Mouse (Mus musculus) monocyte, adult 2 months (primary cell): Measurements from ENCODE around the gene Ankrd55.

Experiments used
- DNase-seq, 2 experiments: peaks; one replicate each; pipeline ENCODE4 v3.0.0; 2022; ENCODE audit warnings: low spot score in 2 of 2, low read depth in 1 of 2

The Ankrd55 gene

GRCm38 (mm10) chr13:112342971-112343627 lies 54.8 kb downstream of the Ankrd55 start:
- DNase-seq: no peak

- DNase-seq: no peak
Measured at GRCm38 (mm10) chr13:112343628-112344009, 55.4 kb downstream of the Ankrd55 start.

DNA sequence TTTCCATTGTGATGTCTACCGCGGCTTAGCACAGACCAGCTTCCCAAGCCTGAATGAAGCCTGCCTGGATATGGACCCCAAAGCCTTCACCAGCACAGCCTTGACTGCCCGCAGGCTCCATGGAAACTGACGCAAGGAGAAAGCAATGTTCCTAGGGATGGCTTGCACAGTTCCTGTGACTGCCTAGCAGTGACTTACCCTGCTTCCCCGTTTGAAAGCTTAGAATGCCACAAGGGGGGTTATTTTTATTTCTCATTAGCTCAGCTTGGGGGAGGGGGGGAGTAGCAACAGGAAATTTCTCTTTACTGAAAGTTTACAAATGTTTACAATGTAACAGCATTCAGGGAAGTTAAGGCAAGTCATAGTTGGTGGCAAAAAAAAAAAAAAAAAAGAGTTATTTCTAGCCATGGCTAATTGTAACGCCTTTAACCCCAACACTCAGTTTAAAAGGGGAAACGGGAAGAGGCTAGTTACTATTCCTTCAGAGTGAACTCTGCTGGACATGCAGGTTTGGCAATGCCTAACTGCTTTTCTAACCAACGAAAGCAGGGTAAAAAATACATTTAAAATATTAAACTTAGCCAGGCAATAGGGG lies 56.1 kb downstream of the Ankrd55 start:
- DNase-seq: no peak

GRCm38 (mm10) chr13:112345542-112345941 lies 57.3 kb downstream of the Ankrd55 start:
- no peak for DNase-seq

GRCm38 (mm10) chr13:112346031-112346430 lies 57.8 kb downstream of the Ankrd55 start:
- no peak for DNase-seq

DNA sequence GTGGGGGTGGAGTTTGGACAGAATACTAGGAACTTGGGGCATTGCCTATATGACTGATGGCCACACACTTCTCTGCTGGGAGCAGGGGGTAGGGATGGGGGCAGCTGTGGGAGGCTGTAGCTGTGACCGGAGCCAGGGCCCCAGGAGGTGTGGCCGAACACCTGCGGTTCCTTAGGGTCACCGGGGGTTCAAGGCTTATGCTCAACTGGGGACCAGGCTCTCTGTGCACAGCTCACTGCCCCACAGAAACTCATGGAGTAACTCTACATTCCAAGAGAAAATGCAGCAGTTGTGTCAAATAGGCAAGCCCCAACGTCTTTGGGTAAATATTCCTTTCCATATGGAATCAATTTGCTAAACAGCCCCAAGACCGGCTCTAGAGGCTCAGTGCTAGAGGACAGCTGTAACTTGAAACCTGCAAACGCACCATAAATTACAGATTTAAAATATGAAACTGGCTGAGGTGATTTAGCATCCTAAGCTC lies 58.5 kb downstream of the Ankrd55 start:
- DNase-seq: no peak

GRCm38 (mm10) chr13:112348250-112348649 lies 60.0 kb downstream of the Ankrd55 start:
- DNase-seq: no peak

GRCm38 (mm10) chr13:112348896-112349484 lies 60.7 kb downstream of the Ankrd55 start:
- DNase-seq: no peak

DNA sequence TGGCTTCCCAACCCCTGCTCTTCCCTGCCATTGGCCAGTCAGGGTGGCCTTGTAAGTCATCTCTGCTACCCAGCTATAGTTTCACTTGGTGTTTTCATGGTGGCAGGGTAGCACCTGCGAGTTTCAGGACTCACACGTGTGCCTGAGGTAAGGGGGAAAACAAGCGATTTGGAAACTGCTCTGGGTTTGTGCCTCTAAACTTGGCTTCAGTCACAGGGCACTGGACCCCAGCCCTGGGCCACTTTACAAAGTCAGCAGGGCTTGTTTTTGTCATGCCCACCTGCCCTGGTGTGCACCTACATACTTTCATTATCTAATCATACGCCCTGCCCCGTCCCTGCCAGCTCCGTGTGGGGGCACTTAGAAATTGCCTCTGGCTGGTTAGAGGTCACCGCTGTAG lies 61.2 kb downstream of the Ankrd55 start:
- DNase-seq: no peak

DNA sequence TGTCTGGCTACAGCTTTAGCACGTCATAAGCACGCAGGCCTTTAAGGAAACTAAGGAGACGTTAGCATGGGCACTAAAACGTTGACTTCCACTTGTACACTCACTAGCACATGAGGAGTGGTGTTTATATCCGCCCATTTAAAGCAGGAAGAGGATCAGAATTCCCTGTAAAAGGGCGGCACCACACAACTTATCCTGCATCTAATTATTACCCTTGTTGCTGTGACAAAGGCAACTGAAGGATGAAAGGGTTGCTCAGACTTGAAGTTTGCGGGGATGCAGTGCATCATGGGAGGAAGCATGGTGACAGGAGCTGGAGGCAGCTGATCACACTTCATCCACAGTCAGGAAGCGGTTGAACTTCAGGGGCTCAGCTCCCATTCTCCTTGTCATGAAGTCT lies 63.7 kb downstream of the Ankrd55 start:
- DNase-seq: no peak

- no peak for DNase-seq
Measured at GRCm38 (mm10) chr13:112354109-112354867, 66.0 kb downstream of the Ankrd55 start.

GRCm38 (mm10) chr13:112354958-112355357 lies 66.7 kb downstream of the Ankrd55 start:
- DNase-seq: no peak

GRCm38 (mm10) chr13:112355794-112356486 lies 67.7 kb downstream of the Ankrd55 start:
- DNase-seq: no peak

- DNase-seq: peak in 1 of 2 experiments; percentile 19
Measured at GRCm38 (mm10) chr13:112361575-112361974, 73.3 kb downstream of the Ankrd55 start.

DNA sequence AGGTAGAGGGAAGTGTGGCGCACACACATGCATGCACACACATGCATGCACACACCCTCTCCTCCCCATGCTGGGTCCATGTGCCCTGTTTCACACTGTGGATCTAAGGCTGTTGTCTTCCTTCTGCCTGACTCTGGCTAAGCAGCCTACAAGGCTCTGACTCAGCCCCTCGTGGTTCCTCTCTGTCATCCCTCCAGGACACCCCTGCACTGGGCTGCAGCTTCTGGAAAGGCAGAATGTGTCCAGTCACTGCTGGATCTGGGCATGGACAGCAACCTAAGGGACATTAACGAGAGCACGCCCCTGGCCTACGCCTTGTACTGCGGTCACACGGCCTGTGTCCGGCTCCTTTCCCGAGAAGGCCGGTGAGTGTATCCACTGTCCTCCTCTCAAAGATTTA lies 75.0 kb downstream of the Ankrd55 start:
- DNase-seq: peak in 1 of 2 experiments; percentile 26

DNA sequence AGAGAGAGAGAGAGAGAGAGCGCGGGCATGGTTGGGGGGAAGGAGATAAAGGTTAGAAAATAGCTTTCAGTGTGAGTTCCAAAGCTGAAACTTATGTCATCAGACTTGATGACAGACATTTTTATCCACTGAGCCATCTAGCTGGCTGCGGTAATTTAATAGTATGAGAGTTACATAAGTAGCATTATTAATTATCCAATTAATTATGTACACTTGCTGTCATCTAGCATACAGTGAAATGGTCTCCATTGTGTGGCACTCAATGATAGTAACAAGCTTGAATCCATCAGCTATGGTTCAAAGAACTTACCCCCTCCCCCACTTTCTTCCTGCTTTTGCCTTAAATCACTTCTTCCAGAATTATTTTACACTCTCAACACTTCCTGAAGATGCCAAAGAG lies 75.5 kb downstream of the Ankrd55 start:
- no peak for DNase-seq

GRCm38 (mm10) chr13:112364698-112365097 lies 76.4 kb downstream of the Ankrd55 start:
- DNase-seq: no peak

DNA sequence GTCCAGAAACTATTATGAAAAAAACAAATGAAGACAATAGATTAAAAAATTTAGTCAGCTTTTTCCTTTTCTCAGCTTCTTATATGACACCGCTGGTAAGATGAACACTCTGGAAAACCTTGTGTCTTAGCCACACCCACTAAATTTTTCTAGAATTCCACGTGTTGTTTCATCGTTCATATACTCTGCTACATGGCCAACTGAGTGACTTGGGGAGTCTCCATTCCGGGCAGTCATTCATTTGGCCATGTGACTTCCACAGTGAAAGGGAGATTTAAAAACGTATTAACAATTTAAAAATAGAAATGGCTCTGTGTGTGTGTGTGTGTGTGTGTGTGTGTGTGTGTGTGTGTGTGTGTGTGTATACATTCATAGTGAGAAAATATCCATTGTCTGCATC lies 77.1 kb downstream of the Ankrd55 start:
- no peak for DNase-seq

GRCm38 (mm10) chr13:112365762-112366161 lies 77.5 kb downstream of the Ankrd55 start:
- peak; percentile 56 to 57 for DNase-seq

DNA sequence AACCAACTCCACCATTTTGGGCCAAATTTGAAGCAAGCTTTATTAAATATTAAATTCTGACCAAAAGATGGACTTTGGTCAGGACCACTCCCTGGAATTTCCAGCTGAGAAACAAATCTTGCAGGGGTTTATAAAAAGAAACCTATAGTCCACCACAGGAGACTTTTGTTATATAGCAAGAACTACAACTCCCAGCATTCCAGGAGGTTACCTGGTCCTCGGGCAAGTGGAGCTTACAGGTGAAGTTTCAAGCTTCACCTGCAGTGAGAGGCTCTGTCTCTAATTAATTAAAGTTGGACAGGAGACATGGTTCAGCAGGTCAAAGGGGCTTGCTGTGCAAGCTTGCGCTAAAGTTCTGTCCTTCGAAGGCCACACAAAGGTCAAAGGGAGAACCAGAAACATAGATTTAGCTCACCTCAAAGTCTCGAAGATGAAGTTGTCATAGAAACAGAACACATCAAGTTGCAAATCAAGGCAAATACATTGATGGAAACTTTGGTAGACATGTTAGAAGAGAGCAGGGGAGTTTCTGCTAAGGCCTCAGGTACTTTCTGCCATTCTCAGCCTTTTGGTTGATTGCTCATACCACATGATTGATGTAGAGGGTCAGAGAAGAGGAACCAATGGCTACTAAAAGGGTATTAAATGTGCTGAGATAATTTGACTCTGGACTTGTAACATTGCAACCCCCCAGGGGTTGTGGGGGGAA lies 78.2 kb downstream of the Ankrd55 start:
- DNase-seq: no peak

DNA sequence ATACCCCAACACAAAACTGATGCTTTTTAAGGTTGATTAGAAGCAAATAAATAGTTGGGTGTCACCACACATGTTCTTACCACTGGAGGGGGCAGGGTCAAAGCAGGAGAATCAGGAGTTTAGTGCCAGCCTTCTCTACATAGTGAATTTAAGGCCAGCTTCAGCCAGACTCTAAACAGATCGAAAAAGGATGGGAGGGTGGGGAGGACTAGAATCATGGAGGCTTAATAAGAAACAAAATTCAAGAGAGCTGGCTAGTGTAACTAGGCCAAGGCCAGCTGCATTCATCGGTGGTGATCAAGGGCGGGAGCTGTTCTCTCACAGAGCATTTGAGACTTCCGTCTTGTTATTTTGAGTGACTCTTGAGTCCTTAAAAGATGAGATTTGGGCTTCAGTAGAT lies 83.5 kb downstream of the Ankrd55 start:
- DNase-seq: no peak
